23 mouse cellular contexts compared by ENCODE assay signal in genomic region chr12:71880987-71881386, GRCm38 (mm10). TPM values are rescaled to one million over a fixed set of nuclear protein-coding genes. Genes with fewer than 3 reads are reported as not detected.
DNase-seq lines count a peak whose midpoint lies in the region; ATAC-seq and TF ChIP-seq lines count a peak whose summit lies in the region.
"Had no signal": no experiment of that assay in that cellular context is flagged by ENCODE, and none has a peak within 500 bp of the region (broad histone marks: within the 10 kb centered on the region; RNA-seq: fewer than 3 reads in every experiment).

No protein-coding gene starts in this region.

- no peak overlapping the region for H3K9ac ChIP-seq in forebrain, postnatal 0 days
- no peak overlapping the region for H3K9ac ChIP-seq in forebrain, embryonic 12.5 days
- no peak overlapping the region for H3K9ac ChIP-seq in heart, postnatal 0 days (replicated peaks; ENCODE audit: low read depth, low read length)
- H3K9ac ChIP-seq in lung, embryonic 16.5 days (ENCODE audit: low read length), result no peak overlapping the region
- H3K9ac ChIP-seq: embryonic facial prominence, embryonic 15.5 days; heart, embryonic 12.5 days; hindbrain, embryonic 14.5 days had no signal

- TF ChIP-seq EP300 in heart, postnatal 0 days (IDR thresholded peaks at IDR 0.05; ENCODE audit: low read depth), result no peak

- no peak for TF ChIP-seq POLR2A in lung, adult 2 months (IDR thresholded peaks at IDR 0.05; ENCODE audit: borderline replicate concordance, extremely low read depth, low read depth, low read length)

- no peaks in the 10 kb centered on the region for H3K36me3 ChIP-seq in forebrain, postnatal 0 days (ENCODE audit: insufficient read depth)
- no peaks in the 10 kb centered on the region for H3K36me3 ChIP-seq in forebrain, embryonic 12.5 days (replicated peaks)
- no peaks in the 10 kb centered on the region for H3K36me3 ChIP-seq in heart, postnatal 0 days (replicated peaks; ENCODE audit: control insufficient read depth, insufficient read depth, low read length)
- no peaks in the 10 kb centered on the region for H3K36me3 ChIP-seq in lung, embryonic 16.5 days (ENCODE audit: control insufficient read depth, insufficient read depth, low read length)
- H3K36me3 ChIP-seq: embryonic facial prominence, embryonic 15.5 days; heart, embryonic 12.5 days had no signal

- H3K27me3 ChIP-seq in forebrain, postnatal 0 days (ENCODE audit: insufficient read depth, low read length), result no peaks in the 10 kb centered on the region
- H3K27me3 ChIP-seq in forebrain, embryonic 12.5 days, result no peaks in the 10 kb centered on the region
- no peaks in the 10 kb centered on the region for H3K27me3 ChIP-seq in heart, postnatal 0 days (ENCODE audit: control insufficient read depth, insufficient read depth, low read length)
- no peaks in the 10 kb centered on the region for H3K27me3 ChIP-seq in lung, embryonic 16.5 days (ENCODE audit: control insufficient read depth, insufficient read depth, low read depth, low read length)
- H3K27me3 ChIP-seq: embryonic facial prominence, embryonic 15.5 days; heart, embryonic 12.5 days had no signal

- H3K4me3 ChIP-seq in forebrain, postnatal 0 days (ENCODE audit: low read depth, low read length), result no peak overlapping the region
- no peak overlapping the region for H3K4me3 ChIP-seq in forebrain, embryonic 12.5 days (replicated peaks)
- H3K4me3 ChIP-seq in heart, postnatal 0 days (ENCODE audit: low read depth, low read length), result no peak overlapping the region
- no peak overlapping the region for H3K4me3 ChIP-seq in lung, embryonic 16.5 days (ENCODE audit: low read length)
- H3K4me3 ChIP-seq in lung, adult 2 months (replicated peaks; ENCODE audit: extremely low read depth, low read depth, low read length), result no peak overlapping the region
- H3K4me3 ChIP-seq: embryonic facial prominence, embryonic 15.5 days; heart, embryonic 12.5 days had no signal

- WGBS in forebrain, postnatal 0 days, result 59% methylated on average over 5 of the region's 5 CpGs
- WGBS in forebrain, embryonic 12.5 days, result 90% methylated on average over 5 of the region's 5 CpGs
- 71% methylated on average over 5 of the region's 5 CpGs for WGBS in heart, postnatal 0 days
- WGBS in lung, embryonic 16.5 days, result 77% methylated on average over 5 of the region's 5 CpGs
- WGBS in lung, adult 2 months, result 71% methylated on average over 5 of the region's 5 CpGs

- DNase-seq in forebrain, postnatal 0 days, result peak; percentile 35
- no peak for DNase-seq in heart, postnatal 0 days (ENCODE audit: low spot score)
- DNase-seq in heart, adult 8-10 months (ENCODE audit: low spot score), result no peak
- DNase-seq in lung, adult 2 months, result no peak
- DNase-seq in telencephalon, adult 2 months (ENCODE audit: low read depth, low spot score), result peak; percentile 73
- DNase-seq: adrenal gland, adult 8-10 months; adrenal gland, postnatal 36 days; B cell, adult 2 months; cerebellum, adult 11 months; cerebellum, adult 8-10 months; cerebellum, postnatal 14 days; embryo, embryonic 11 days; gastrocnemius, postnatal 36 days; heart, adult 18-20 months; heart, postnatal 14 days had no signal

- no peak overlapping the region for H3K27ac ChIP-seq in forebrain, postnatal 0 days (ENCODE audit: low read depth, low read length)
- no peak overlapping the region for H3K27ac ChIP-seq in forebrain, embryonic 12.5 days
- peak overlapping the region; percentile 18; the same call in 1 of the 2 replicates for H3K27ac ChIP-seq in heart, postnatal 0 days (ENCODE audit: low read depth)
- peak overlapping the region; percentile 47; the same call in 1 of the 2 replicates for H3K27ac ChIP-seq in lung, embryonic 16.5 days (ENCODE audit: low read length)
- H3K27ac ChIP-seq: embryonic facial prominence, embryonic 15.5 days; hindbrain, embryonic 14.5 days had no signal

- no peaks in the 10 kb centered on the region for H3K4me1 ChIP-seq in forebrain, postnatal 0 days (ENCODE audit: insufficient read depth)
- H3K4me1 ChIP-seq in forebrain, embryonic 12.5 days, result peaks cover 24% of the 10 kb centered on the region
- peaks cover 82% of the 10 kb centered on the region for H3K4me1 ChIP-seq in heart, postnatal 0 days (ENCODE audit: control insufficient read depth, insufficient read depth)
- peaks cover 55% of the 10 kb centered on the region for H3K4me1 ChIP-seq in lung, embryonic 16.5 days (replicated peaks; ENCODE audit: control insufficient read depth, insufficient read depth, low read length)
- peaks cover 32% of the 10 kb centered on the region for H3K4me1 ChIP-seq in lung, adult 2 months (ENCODE audit: control insufficient read depth, insufficient read depth, low read length)

- H3K9me3 ChIP-seq in forebrain, postnatal 0 days (ENCODE audit: low read length), result no peaks in the 10 kb centered on the region
- no peaks in the 10 kb centered on the region for H3K9me3 ChIP-seq in forebrain, embryonic 12.5 days
- no peaks in the 10 kb centered on the region for H3K9me3 ChIP-seq in heart, postnatal 0 days (replicated peaks; ENCODE audit: control insufficient read depth, low read length)
- no peaks in the 10 kb centered on the region for H3K9me3 ChIP-seq in lung, embryonic 16.5 days (ENCODE audit: control insufficient read depth, low read length)
- H3K9me3 ChIP-seq: embryonic facial prominence, embryonic 15.5 days; G1E; heart, embryonic 12.5 days had no signal

- ATAC-seq in forebrain, postnatal 0 days, result no peak
- ATAC-seq in forebrain, embryonic 12.5 days (ENCODE audit: low FRiP score), result no peak
- no peak for ATAC-seq in heart, postnatal 0 days (ENCODE audit: insufficient read depth, low read depth)
- ATAC-seq in lung, embryonic 16.5 days (ENCODE audit: low read depth), result no peak
- ATAC-seq: CD4-positive, CD25-positive, alpha-beta regulatory T cell, adult 4 months; forebrain, embryonic 16.5 days had no signal

- no peak overlapping the region for H3K4me2 ChIP-seq in forebrain, postnatal 0 days (ENCODE audit: low read depth)
- H3K4me2 ChIP-seq in forebrain, embryonic 12.5 days, result no peak overlapping the region
- H3K4me2 ChIP-seq in heart, postnatal 0 days (ENCODE audit: low read depth, low read length), result no peak overlapping the region
- H3K4me2 ChIP-seq in lung, embryonic 16.5 days (ENCODE audit: low read depth, low read length), result no peak overlapping the region
- H3K4me2 ChIP-seq: embryonic facial prominence, embryonic 15.5 days; heart, embryonic 12.5 days; hindbrain, embryonic 14.5 days had no signal

- no peak for TF ChIP-seq CTCF in forebrain, postnatal 0 days (IDR thresholded peaks at IDR 0.05; ENCODE audit: low read depth)
- no peak for TF ChIP-seq CTCF in heart, postnatal 0 days (IDR thresholded peaks at IDR 0.05; ENCODE audit: low read depth)
- no peak for TF ChIP-seq CTCF in lung, adult 2 months (IDR thresholded peaks at IDR 0.05; ENCODE audit: insufficient read depth, low read length)

RNA-seq across cellular contexts. Expression of gene Daam1, which starts 50.1 kb away (rescaled TPM):
- total RNA-seq in forebrain, postnatal 0 days (2014; rRNA removed), result 93.6 and 94.7 TPM in 2 replicates
- polyA plus RNA-seq in forebrain, postnatal 0 days (2015; fragmentation: Nextera tagmentation; extraction: Ambion mirVana), result 16.0 and 25.2 TPM in 2 replicates
- polyA plus RNA-seq in forebrain, embryonic 12.5 days (2016; fragmentation: Nextera tagmentation; extraction: Ambion mirVana), result 17.0 and 18.2 TPM in 2 replicates
- total RNA-seq in heart, postnatal 0 days (2014; rRNA removed; ENCODE audit: low replicate concordance), result 33.8 and 44.5 TPM in 2 replicates
- 12.3 and 12.8 TPM in 2 replicates for polyA plus RNA-seq in heart, postnatal 0 days (2015; fragmentation: Nextera tagmentation; extraction: Ambion mirVana)
- 10 to 100 TPM; 63.9 to 82.9 (median 76.6) TPM for total RNA-seq in heart, adult 8-10 months (2022)
- 16.0 TPM in 2 replicates for polyA plus RNA-seq in lung, embryonic 16.5 days (2015; fragmentation: Nextera tagmentation; extraction: Ambion mirVana)
- polyA plus RNA-seq in lung, adult 2 months (2012; rRNA removed), result 9.4 and 15.2 TPM in 2 replicates

Comparison
In these comparisons a context has a peak if more than half of its experiments do, and no peak if none do; other contexts are left out.
1. DNase-seq: peak in forebrain, postnatal 0 days (single experiment) and telencephalon, adult 2 months (single experiment); none in heart, postnatal 0 days (single experiment), heart, adult 8-10 months (single experiment) and lung, adult 2 months (single experiment).
2. H3K27ac ChIP-seq: peak in heart, postnatal 0 days (single experiment) and lung, embryonic 16.5 days (single experiment); none in forebrain, postnatal 0 days (single experiment) and forebrain, embryonic 12.5 days (single experiment).